Mouse (Mus musculus) gastrocnemius, postnatal 14 days (tissue): ENCODE measurements around the gene Plk5. TPM values are rescaled to one million over a fixed set of nuclear protein-coding genes. Genes with fewer than 3 reads are reported as not detected.

Source experiments
- DNase-seq: peaks from one replicate; pipeline ENCODE4 v3.0.0; 2021; ENCODE audit warnings: mixed read lengths
- intact Hi-C: fragments of 180-260 bp; cut with DNase I; formaldehyde crosslinking; loops from one replicate; pipeline ENCODE4 v1.15.1; 2025; ENCODE audit warnings: low total_unique reads
- total RNA-seq, 2 experiments: library from RNA; stranded (reverse); gene quantifications; 2 replicates each; pipeline ENCODE4 v1.2.3; 2021

The Plk5 gene
- total RNA-seq, 2 experiments from 2014 or later: 0.12 to 0.13 TPM

DNA sequence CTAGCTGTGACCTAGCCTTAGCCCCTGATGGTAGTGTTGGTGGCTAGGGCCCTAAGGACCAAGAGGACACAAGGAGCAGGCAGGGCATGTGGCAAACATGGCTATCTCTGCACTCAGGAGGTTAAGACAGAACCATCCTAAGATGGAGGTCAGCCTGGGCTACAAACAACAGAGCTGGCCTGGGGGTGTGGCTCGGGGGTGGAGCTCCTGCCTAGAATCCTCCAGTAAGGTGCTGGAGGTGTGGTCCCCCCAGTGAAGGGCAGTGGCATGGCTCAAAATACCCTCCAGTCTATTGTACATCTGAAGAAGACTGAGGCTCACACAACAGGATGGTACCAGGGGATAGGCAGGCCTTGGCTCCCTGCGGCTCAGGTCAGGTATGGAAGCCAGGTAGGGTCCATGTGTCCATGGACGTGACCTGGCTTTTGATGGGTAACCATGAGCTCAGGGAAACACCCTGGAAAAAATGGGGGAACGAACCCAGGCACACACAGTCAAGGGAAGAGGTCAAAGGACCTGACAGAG lies 27.9 kb downstream of the Plk5 start:
- intact Hi-C loops: no loop called here
- DNase-seq: no peak

DNA sequence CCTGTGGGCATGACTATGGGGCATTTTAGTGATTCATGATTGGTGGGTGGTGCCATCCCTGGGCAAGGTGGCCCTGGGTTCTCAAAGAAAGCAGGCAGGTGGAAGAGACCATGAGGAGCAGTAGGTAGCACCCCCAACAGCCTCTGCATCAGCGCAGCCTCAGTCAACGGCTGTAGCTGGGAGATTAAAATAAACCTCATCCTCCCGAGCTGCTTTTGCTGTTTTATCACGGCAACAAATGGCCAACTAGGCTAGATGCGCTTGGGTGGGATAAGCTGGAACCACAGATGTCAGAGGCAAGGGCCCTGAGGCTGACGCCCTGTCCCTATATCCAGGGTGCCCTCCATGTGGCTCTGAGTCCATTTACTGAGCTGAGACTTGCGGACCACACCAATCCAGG lies 28.4 kb downstream of the Plk5 start:
- intact Hi-C loops: no loop called here
- DNase-seq: no peak

DNA sequence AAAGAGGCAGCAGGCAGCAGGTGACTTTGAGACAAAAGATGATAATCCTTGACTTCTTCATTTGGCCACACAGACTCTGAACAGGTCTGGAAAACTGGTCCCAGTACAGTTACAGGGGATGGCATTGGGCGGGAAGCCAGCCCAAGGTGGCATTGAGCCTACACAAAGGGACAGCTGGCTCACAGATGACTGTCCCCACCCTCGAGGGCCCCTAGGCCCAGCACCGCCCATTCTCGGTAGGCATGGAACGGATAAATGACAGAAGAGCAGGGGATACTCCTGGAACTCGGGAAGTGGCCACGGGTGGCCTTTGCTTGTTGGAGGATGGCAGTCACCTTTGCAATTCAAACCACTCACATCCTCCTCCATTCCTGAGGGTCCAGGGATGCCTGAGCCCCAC lies 29.1 kb downstream of the Plk5 start:
- intact Hi-C loops: no loop called here
- no peak for DNase-seq

GRCm38 (mm10) chr10:80385811-80386734 lies 29.8 kb downstream of the Plk5 start:
- no peak for DNase-seq

DNA sequence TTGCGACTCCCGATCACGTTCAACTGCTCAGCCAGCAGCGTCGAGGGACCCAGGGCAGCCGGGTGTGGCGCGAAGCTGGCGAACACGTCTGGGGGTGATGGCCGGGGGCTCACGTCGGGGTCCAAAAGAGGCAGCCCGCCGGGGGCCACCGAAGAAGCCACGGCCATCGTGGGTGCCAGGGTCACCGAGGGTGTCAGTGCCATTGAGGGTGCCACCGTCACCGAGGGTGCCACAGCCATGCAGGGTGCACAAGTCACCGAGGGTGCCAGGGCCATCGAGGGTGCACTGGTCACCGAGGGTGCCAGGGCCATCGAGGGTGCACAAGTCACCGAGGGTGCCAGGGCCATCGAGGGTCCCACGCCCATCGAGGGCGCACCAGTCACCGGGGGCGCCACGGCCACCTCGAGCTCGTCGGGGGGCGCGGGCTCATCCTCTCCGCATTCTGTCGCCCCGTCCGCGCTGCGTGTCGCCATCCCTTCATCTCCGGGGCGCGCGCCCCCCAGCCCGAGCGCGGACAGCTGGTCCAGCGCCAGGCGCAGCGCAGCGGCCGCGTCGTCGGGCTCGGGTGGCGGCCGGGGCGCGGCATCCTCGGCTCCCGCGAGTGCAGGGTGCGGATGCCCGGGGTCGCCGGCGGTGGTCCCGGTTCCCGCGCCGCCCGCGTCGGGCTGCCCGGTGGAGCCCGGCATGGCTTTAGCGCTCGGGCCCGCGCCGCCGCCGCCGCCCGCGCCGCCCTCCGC lies 30.6 kb downstream of the Plk5 start:
- DNase-seq: no peak
- intact Hi-C loops: no loop called here

More at GRCm38 (mm10) chr10:80385811-80386734, 29.8 kb downstream of the Plk5 start:
- intact Hi-C loops: no loop called here

DNA sequence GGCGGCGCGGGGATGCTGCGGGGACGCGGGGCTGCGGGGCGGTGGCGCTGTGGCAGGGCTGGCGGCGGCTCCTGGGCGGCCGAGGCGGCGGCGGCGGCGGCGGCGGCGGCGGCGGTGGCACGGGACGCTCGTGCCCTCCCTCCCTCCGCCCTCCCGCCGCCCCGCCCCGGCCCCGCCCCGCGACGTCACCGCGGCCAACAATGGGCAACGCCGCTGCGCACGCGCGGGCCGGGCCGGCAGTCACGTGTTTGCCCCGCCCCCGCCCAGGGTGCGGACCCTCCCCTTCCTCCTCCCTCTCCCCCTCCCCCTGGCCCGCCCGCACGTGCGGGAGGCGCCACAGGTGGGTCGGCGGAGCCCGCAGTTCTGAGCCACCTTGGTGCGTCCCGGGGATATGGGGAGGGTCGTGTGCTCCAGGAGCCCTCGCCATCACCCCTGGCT lies 31.3 kb downstream of the Plk5 start, which contains the start of gene Mex3d:
TSS of gene Mex3d (minus strand) at position 138 of the 438 bp plus-strand sequence.
- DNase-seq: peak; percentile 91
- intact Hi-C loops: no loop called here

- intact Hi-C loops: no loop called here
- no peak for DNase-seq
These were observed 32.5 kb downstream of the Plk5 start for GRCm38 (mm10) chr10:80388731-80389130.

DNA sequence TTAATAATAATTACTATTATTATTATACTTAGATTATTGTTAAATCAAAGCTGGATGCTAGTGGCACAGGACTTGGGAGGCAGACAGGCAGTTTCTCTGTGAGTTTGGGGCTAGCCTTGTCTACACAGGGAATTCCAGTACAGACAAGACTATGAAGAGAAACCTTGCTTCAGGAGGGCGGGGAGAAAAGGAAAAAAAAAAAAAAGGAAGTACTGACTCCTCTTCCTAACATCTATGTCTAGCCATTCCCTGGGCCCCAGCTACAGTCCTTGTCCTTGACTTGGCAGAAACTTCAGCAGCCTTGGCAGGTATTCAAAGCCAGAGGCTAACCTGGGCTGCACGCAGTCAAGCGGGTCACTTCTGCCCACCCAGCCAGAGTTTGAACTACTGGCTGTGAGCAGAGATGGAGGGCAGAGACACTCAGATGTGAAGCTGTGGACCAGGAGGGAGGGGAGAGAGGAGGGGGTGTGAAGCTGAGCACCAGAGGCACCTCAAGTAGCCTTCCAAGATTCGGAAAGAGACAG lies 33.0 kb downstream of the Plk5 start:
- intact Hi-C loops: no loop called here
- DNase-seq: no peak

DNA sequence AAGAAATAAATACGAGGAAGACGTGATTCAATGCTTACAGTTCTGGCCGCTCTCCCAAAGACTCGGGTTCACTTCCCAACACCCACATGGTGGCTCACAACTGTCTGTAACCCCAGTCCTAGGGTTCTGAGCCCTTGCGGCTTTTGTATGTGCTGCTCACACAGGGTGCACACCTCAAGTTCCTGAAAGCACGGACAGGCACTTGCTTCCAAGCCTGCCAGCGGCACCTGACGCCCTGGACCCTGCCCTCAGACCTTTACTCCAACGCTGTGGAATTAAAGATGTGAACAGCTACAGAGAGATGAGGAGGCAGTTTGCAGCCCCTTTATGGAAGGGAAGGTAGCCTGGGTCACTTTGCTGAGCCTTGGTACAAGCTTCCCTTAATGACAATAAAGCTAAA lies 34.4 kb downstream of the Plk5 start:
- intact Hi-C loops: no loop called here
- DNase-seq: no peak

- intact Hi-C loops: no loop called here
- DNase-seq: no peak
These were observed 36.4 kb downstream of the Plk5 start for GRCm38 (mm10) chr10:80392687-80393086.

- no peak for DNase-seq
- intact Hi-C loops: no loop called here
These were observed 38.9 kb downstream of the Plk5 start for GRCm38 (mm10) chr10:80395025-80395627.

DNA sequence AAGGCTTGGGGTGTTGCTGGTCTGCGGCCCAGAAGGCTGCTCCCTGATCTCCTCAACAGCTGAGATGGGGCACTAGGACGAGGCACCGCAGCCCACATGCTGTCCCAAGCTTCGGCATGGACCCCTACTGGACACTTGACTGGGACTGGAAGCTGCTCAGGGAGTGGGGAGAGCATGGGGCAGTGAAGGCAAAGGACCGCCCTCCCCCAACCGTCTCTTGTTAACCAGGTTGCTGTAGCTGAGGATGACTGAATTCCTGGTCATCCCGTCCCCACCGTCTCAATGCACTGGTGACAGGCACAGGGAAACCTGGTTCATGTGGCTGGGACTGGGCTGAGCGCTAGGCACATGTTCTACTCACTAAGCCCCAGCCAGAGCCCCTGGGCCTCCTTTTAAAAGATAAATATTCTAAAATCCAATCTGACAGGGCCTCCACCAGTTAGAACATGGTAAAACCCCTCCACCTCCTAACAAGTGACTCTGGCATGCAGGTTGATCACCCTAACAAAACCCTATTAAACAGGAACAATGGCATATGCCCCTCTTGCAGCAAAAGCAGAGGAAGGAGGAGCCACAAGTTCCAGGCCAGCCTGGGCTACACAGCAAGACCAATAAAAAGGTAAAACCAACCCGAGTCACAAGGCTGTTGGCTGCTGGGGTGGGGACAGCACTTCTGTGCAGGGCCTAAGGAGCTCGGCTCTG lies 40.7 kb downstream of the Plk5 start:
- intact Hi-C loops: no loop called here
- DNase-seq: no peak

- intact Hi-C loops: no loop called here
- no peak for DNase-seq
These were observed 41.4 kb downstream of the Plk5 start for GRCm38 (mm10) chr10:80397524-80398173.

- DNase-seq: no peak
- intact Hi-C loops: no loop called here
These were observed 41.9 kb downstream of the Plk5 start for GRCm38 (mm10) chr10:80398174-80398535.

DNA sequence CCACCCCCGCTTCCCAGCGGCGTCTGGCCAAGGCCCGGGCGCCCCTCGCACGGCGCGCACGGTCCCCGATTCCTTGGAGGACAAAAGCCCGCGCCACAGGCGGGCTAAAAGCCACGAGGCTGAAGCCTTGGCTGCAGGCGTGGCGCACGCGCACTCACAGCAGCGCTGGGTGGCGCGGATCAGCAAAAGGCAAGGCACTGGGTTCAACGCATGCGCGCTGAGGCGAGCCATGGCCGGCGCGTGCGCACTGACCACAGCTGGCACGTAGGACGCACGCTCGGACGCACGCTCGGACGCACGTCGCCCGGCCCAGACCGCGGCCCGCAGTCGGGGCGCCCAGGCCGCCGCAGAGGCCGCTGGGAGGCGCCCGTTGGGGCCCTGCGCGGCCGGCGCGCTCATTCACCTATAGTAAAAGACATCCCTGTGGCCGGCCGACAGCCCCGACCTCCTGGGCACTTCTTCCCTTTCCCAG lies 42.5 kb downstream of the Plk5 start:
- DNase-seq: peak; percentile 98
- intact Hi-C loops: no loop called here

DNA sequence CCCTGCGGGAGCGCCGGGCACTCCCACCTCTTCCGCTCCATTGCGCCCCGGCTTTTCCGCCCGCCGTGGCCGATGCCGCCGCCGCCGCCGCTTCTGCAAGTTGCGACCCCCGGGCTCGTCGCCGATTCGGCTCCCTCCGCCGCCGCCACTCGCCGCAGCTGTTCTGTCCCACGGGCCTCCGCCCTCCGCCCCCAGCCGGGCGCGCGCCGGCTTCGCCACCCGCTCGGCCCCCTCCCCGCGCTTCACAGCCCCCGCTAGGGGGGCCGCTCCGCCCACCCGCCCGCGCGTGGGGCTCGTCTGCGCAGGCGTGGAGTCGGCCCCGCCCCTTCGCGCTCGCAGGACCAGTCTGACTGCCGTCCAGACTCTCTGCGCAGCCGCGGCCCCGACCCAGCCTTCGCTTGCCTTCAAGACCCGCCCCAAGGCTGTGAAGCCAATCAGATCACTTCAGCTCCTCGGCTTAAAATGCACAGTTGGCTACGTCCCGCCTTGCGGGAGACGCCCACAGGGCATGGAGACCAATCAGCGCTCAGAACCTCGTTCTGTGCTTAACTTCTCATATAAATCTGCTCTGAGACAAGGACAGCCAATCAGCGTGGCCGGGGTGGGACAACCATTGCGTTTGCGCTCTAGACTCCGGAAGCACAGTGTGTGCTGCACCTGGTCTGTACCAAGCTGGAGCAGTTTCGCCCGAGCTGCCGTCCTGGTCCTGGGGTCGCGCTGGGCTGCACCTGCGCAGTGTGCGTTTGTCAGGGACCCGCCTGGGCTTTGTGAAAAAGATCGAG lies 43.1 kb downstream of the Plk5 start, which contains the start of gene Mbd3:
TSS of gene Mbd3 (minus strand) at position 360 of the 782 bp plus-strand sequence.
- intact Hi-C loops: no loop called here
- DNase-seq: peak; percentile 100

GRCm38 (mm10) chr10:80399973-80400703 lies 43.9 kb downstream of the Plk5 start:
- intact Hi-C loops: no loop called here
- no peak for DNase-seq
